Mouse (Mus musculus) midbrain, postnatal 0 days (tissue): Measurements from ENCODE around the gene Lpin1. TPM values are rescaled to one million over a fixed set of nuclear protein-coding genes. Genes with fewer than 3 reads are reported as not detected.

ENCODE experiments used
- ATAC-seq: fragments of 200-750 bp; cut with Nextera tagmentation; 2 replicates; pipeline ENCODE4 v1.8.0; 2017; ENCODE audit warnings: moderate number of reproducible peaks, mild to moderate bottlenecking, moderate TSS enrichment, moderate library complexity; ENCODE audit not compliant: low FRiP score
- DNase-seq: peaks from one replicate; pipeline ENCODE4 v3.0.0-alpha.2; 2015; ENCODE audit warnings: low spot score
- H3K27ac ChIP-seq: fragments of 300-500 bp; sonication (generic); 2 replicates; pipeline ENCODE4 v1.5.1; 2014; ENCODE audit warnings: low read depth, mild to moderate bottlenecking, low read length, mixed read lengths
- H3K27me3 ChIP-seq: fragments of 300-500 bp; sonication (generic); 2 replicates; pipeline ENCODE4 v1.6.1; 2014; ENCODE audit warnings: low read length, control low read depth, mixed read lengths; ENCODE audit not compliant: insufficient read depth
- H3K36me3 ChIP-seq: fragments of 300-500 bp; sonication (generic); 2 replicates; pipeline ENCODE4 v1.6.1; 2014; ENCODE audit warnings: low read length, control low read depth, mixed read lengths; ENCODE audit not compliant: insufficient read depth
- H3K4me1 ChIP-seq: fragments of 300-500 bp; sonication (generic); 2 replicates; pipeline ENCODE4 v1.6.1; 2014; ENCODE audit warnings: mild to moderate bottlenecking, control low read depth, antibody characterized with exemption, low read length, mixed read lengths; ENCODE audit not compliant: insufficient read depth
- H3K4me2 ChIP-seq: fragments of 300-500 bp; sonication (generic); 2 replicates; pipeline ENCODE4 v1.6.1; 2014; ENCODE audit warnings: low read depth, mild to moderate bottlenecking, low read length, mixed read lengths; ENCODE audit not compliant: poor library complexity, severe bottlenecking
- H3K4me3 ChIP-seq: fragments of 300-500 bp; sonication (generic); 2 replicates; pipeline ENCODE4 v1.5.1; 2014; ENCODE audit warnings: low read depth, mild to moderate bottlenecking, low read length, moderate library complexity
- H3K9ac ChIP-seq: fragments of 300-500 bp; sonication (generic); replicated peaks from 2 replicates; pipeline ENCODE4 v1.6.1; 2014; ENCODE audit warnings: mild to moderate bottlenecking, low read length, moderate library complexity, mixed read lengths; ENCODE audit not compliant: poor library complexity, severe bottlenecking
- H3K9me3 ChIP-seq: fragments of 300-500 bp; sonication (generic); 2 replicates; pipeline ENCODE4 v1.6.1; 2016; ENCODE audit warnings: low read length, control low read depth
- CTCF ChIP-seq: IDR thresholded peaks from 2 replicates; pipeline ENCODE4 v1.5.1; 2016; ENCODE audit warnings: antibody characterized with exemption, mild to moderate bottlenecking
- WGBS: fragments of 180-500 bp; shearing (Covaris S2); extraction: QIAGEN DNeasy Blood & Tissue Kit; methylation state at CpG from one replicate; pipeline ENCODE4 v1.1.7; 2014; 5-methylcytosine and 5-hydroxymethylcytosine counted together
- polyA plus RNA-seq: library from polyadenylated mRNA; unstranded; fragments of >200 nt; fragmentation: Nextera tagmentation; extraction: Ambion mirVana; gene quantifications from 2 replicates; pipeline ENCODE4 v1.2.1, GENCODE M21; 2015
- total RNA-seq: library from RNA; depleted of rRNA; stranded (reverse); fragments of >200 nt; gene quantifications from 2 replicates; pipeline ENCODE4 v1.2.3, GENCODE M21; 2014

Gene Lpin1
- total and polyA plus RNA-seq, 2 experiments from 2014 or later = 11.6 to 21.6 TPM

DNA sequence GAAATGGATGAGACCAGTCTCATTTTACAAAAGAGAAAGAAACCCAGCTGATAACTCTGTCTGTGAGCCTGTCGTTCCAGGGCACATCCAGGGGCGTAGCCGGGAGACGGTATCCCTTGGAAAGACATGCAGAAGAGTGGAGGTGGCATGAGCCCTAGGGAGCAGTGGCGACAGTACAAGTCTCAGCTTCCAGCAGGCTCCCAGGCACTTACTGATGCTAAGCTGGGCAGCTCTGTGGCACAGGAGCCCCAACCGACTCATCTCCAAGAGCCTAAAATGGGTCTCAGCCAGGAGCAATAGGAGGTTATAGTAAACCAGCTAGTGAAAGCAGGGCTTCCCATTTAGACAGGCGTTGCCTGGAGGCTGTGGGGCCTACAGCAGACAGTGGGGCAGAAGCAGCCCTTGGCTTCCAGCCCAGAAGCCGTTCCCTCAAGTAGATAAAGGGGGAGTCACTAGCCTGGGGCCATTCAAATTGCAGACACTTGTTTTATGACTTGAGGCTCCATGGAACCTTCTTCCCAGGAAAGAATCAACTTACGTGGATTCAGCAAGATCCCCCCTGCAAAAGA lies 33.0 kb downstream of the Lpin1 start:
- 51% methylated on average over 9 of the region's 9 CpGs for whole genome bisulfite sequencing
- Histone ChIP-seq H3K9ac (no peak overlapping the region), H3K4me3 (no peak overlapping the region), H3K9me3 (no peaks in the 10 kb centered on the region), H3K4me2 (no peak overlapping the region), H3K27ac (no peak overlapping the region), H3K27me3 (no peaks in the 10 kb centered on the region), H3K4me1 (no peaks in the 10 kb centered on the region), H3K36me3 (peaks cover 40% of the 10 kb centered on the region)
- no peak for TF ChIP-seq CTCF
- peak; percentile 59; the same call in 1 of the 2 replicates for ATAC-seq
- DNase-seq = peak; percentile 84

- no peak for TF ChIP-seq CTCF
- DNase-seq = no peak
- H3K4me2 ChIP-seq = no peak overlapping the region
- no peak for ATAC-seq
- no peaks in the 10 kb centered on the region for H3K9me3 ChIP-seq
- no peak overlapping the region for H3K9ac ChIP-seq
- H3K4me3 ChIP-seq = no peak overlapping the region
- no peak overlapping the region for H3K27ac ChIP-seq
- no peaks in the 10 kb centered on the region for H3K27me3 ChIP-seq
- peaks cover 29% of the 10 kb centered on the region for H3K36me3 ChIP-seq
- H3K4me1 ChIP-seq = no peaks in the 10 kb centered on the region
- WGBS = 93% methylated on average over 10 of the region's 10 CpGs
Observed at GRCm38 (mm10) chr12:16571278-16571677, 39.5 kb downstream of the Lpin1 start.

- Histone ChIP-seq H3K36me3 (peaks cover 33% of the 10 kb centered on the region), H3K27me3 (no peaks in the 10 kb centered on the region), H3K4me1 (no peaks in the 10 kb centered on the region), H3K4me3 (no peak overlapping the region), H3K9me3 (no peaks in the 10 kb centered on the region), H3K4me2 (no peak overlapping the region), H3K9ac (no peak overlapping the region), H3K27ac (no peak overlapping the region)
- peak; percentile 62 for TF ChIP-seq CTCF
- DNase-seq (no peak), ATAC-seq (no peak)
- 93% methylated on average over 10 of the region's 10 CpGs for WGBS
Observed at GRCm38 (mm10) chr12:16570371-16571060, 40.2 kb downstream of the Lpin1 start.

DNA sequence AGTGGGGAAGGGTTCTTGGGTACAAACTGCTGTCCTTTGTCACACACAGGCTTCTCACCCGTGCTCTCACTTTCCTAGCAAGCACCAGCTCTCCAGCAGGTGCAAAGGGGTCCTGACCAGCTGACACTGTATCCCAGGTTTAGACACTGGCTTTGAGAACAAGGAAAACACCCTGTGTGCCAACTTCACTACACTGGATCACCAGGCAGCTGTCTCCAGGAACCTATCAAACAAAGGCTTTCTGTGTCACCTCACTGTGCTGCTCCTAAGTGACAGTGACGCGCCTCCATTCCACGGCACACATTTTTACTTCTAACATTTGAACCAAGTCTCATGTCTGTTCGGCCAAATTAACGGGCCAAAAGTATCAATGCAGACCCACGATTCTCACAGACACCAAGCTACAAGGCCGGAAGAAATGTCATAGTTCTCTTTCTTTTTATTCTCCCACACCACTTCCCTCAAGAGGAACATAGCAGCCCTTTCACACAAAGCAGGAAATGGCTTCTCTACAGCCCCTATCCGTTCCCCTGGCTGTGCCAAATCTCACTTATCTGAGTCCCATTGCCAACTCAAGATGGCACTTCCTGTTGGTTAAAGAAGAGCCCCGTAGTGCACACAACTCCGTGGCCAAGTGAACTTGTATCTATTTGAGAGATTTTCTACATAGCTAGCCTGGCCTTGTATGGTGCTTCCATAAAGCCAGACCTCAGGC lies 41.7 kb downstream of the Lpin1 start:
- TF ChIP-seq CTCF = no peak
- Histone ChIP-seq H3K4me1 (no peaks in the 10 kb centered on the region), H3K4me3 (no peak overlapping the region), H3K9me3 (no peaks in the 10 kb centered on the region), H3K4me2 (no peak overlapping the region), H3K27me3 (no peaks in the 10 kb centered on the region), H3K27ac (peak overlapping the region; percentile 20; the same call in 1 of the 2 replicates), H3K9ac (no peak overlapping the region), H3K36me3 (peaks cover 41% of the 10 kb centered on the region)
- ATAC-seq (peak; percentile 34; the same call in 1 of the 2 replicates), DNase-seq (peak; percentile 21)
- WGBS = 71% methylated on average over 11 of the region's 11 CpGs

DNA sequence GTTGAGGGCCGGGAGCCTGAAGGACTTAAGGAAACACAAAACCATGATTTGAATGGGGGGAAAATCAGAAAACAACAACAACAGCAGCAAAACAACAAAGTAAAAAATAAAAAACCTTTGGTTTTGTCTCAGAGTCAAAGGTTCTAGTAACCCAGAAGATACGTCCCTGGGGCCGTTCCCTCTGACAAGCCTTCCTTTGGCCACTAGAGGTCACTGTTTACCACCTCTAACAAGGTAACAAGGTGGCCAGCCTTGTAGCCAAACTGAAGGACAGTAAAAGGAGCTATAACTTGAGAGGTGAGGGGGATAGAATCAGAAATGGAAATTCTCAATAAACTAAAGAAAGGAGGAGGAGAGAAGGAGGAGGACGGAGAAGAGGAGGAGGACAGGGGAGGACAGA lies 42.3 kb downstream of the Lpin1 start:
- no peaks in the 10 kb centered on the region for H3K27me3 ChIP-seq
- H3K36me3 ChIP-seq = peaks cover 44% of the 10 kb centered on the region
- no peak overlapping the region for H3K9ac ChIP-seq
- H3K27ac ChIP-seq = no peak overlapping the region; the same call in 1 of the 2 replicates
- H3K4me2 ChIP-seq = no peak overlapping the region
- DNase-seq (peak; percentile 88), ATAC-seq (peak; percentile 74; the same call in 1 of the 2 replicates)
- peak; percentile 93 for TF ChIP-seq CTCF
- WGBS = 30% methylated on average over 4 of the region's 4 CpGs
- H3K4me1 ChIP-seq = no peaks in the 10 kb centered on the region
- no peaks in the 10 kb centered on the region for H3K9me3 ChIP-seq
- H3K4me3 ChIP-seq = no peak overlapping the region

DNA sequence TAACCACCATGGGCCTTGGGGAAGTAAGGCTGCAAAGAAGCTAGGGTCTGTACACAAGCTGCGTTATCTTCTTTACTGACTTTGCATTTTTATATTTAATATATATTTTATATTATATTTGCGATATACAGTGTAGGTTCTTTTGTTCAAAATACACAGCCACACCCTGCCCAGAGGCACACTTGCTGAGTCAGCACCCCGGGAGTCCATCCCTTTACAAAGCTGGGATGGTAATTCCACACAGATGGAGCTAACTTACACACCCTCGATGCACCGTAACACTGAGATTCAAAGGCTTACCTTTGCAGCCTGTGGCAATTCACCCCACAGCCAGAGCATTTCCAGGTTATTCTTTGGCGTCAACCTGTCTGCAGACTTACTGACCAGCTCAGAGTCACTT lies 42.7 kb downstream of the Lpin1 start:
- Histone ChIP-seq H3K27ac (no peak overlapping the region), H3K4me3 (no peak overlapping the region), H3K27me3 (no peaks in the 10 kb centered on the region), H3K9me3 (no peaks in the 10 kb centered on the region), H3K9ac (no peak overlapping the region), H3K4me2 (no peak overlapping the region), H3K4me1 (no peaks in the 10 kb centered on the region), H3K36me3 (peaks cover 45% of the 10 kb centered on the region)
- no peak for TF ChIP-seq CTCF
- 80% methylated on average over 6 of the region's 6 CpGs for WGBS
- ATAC-seq (no peak), DNase-seq (no peak)
